Mouse (Mus musculus) left cerebral cortex, adult 9 months (tissue): ENCODE data around the gene Phyhipl.

ENCODE experiments used
- DNase-seq, 2 experiments: peaks; one replicate each; pipeline ENCODE4 v3.0.0; 2022; ENCODE audit warnings: low spot score in 2 of 2

Gene Phyhipl

GRCm38 (mm10) chr10:70631142-70631541 lies 24.6 kb downstream of the Phyhipl start:
- no peak for DNase-seq

- DNase-seq = no peak
These were observed 32.3 kb downstream of the Phyhipl start for GRCm38 (mm10) chr10:70623461-70623860.

GRCm38 (mm10) chr10:70616377-70616776 lies 39.4 kb downstream of the Phyhipl start:
- DNase-seq = no peak

- no peak for DNase-seq
These were observed 44.1 kb downstream of the Phyhipl start for GRCm38 (mm10) chr10:70611633-70612032.

GRCm38 (mm10) chr10:70599925-70600305 lies 55.9 kb downstream of the Phyhipl start:
- DNase-seq = no peak

- DNase-seq = peak; percentile 89 to 90
These were observed 56.4 kb downstream of the Phyhipl start for GRCm38 (mm10) chr10:70599126-70599924.

- DNase-seq = peak; percentile 20 to 47
These were observed 57.1 kb downstream of the Phyhipl start for GRCm38 (mm10) chr10:70598516-70599125.

GRCm38 (mm10) chr10:70598081-70598515 lies 57.7 kb downstream of the Phyhipl start:
- no peak for DNase-seq

GRCm38 (mm10) chr10:70594007-70594406 lies 61.8 kb downstream of the Phyhipl start:
- peak in 1 of 2 experiments; percentile 34 for DNase-seq

- no peak for DNase-seq
These were observed 68.8 kb downstream of the Phyhipl start for GRCm38 (mm10) chr10:70586876-70587405.

GRCm38 (mm10) chr10:70584171-70584570 lies 71.6 kb downstream of the Phyhipl start:
- no peak for DNase-seq

GRCm38 (mm10) chr10:70581556-70582211 lies 74.1 kb downstream of the Phyhipl start:
- no peak for DNase-seq

- DNase-seq = peak in 1 of 2 experiments; percentile 83
These were observed 92.1 kb downstream of the Phyhipl start for GRCm38 (mm10) chr10:70563636-70564035.

- DNase-seq = no peak
These were observed 103.2 kb downstream of the Phyhipl start for GRCm38 (mm10) chr10:70552531-70552930.

- no peak for DNase-seq
These were observed 112.9 kb downstream of the Phyhipl start for GRCm38 (mm10) chr10:70542857-70543256.

- DNase-seq = no peak
These were observed 115.1 kb downstream of the Phyhipl start for GRCm38 (mm10) chr10:70540456-70541195.

GRCm38 (mm10) chr10:70539251-70539650 lies 116.5 kb downstream of the Phyhipl start:
- no peak for DNase-seq

- DNase-seq = no peak
These were observed 118.1 kb downstream of the Phyhipl start for GRCm38 (mm10) chr10:70537694-70538093.

GRCm38 (mm10) chr10:70535401-70535800 lies 120.4 kb downstream of the Phyhipl start:
- DNase-seq = no peak

GRCm38 (mm10) chr10:70534571-70534970 lies 121.2 kb downstream of the Phyhipl start:
- DNase-seq = no peak

- no peak for DNase-seq
These were observed 121.8 kb downstream of the Phyhipl start for GRCm38 (mm10) chr10:70533986-70534385.
